Mouse (Mus musculus): ENCODE measurements at regions not wholly inside any gene's neighbourhood (a gene's known extent, or its start where the extent isn't known, plus 50 kb on each side); places are given as distances from the start of the nearest gene placed in this dataset.

GRCm38 (mm10) chr15:97620261-97620660 is 85.4 kb downstream of the Rpap3 start:
- DNase-seq (ENCODE audit: low spot score), result no peak

DNA sequence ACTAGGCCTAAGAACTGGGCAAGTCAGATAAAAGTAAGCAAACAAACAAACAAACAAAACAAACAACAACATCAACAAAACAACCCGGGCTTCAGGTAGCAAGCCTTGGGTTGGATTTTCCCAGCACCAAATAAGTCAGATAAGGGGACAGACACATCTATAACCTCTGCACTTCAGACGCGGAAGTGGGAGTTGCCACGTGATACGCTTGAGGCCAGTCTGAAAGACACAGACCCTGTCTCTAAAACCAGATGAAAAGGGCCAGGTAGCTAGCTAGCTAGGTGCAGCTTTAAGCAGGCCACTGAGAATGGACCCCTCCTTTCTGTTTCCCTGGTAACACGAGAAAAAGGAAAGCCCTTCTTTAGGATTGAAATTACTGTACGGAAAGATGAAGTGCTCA is 85.9 kb downstream of the Rpap3 start:
- DNase-seq (ENCODE audit: low spot score), result no peak

- no peak for DNase-seq (ENCODE audit: low spot score)
These were observed 93.3 kb downstream of the Rpap3 start for GRCm38 (mm10) chr15:97612325-97612724.

GRCm38 (mm10) chr15:97610767-97611166 is 94.9 kb downstream of the Rpap3 start:
- DNase-seq (ENCODE audit: low spot score), result no peak

GRCm38 (mm10) chr15:97609496-97609895 is 96.1 kb downstream of the Rpap3 start:
- no peak for DNase-seq (ENCODE audit: low spot score)

DNA sequence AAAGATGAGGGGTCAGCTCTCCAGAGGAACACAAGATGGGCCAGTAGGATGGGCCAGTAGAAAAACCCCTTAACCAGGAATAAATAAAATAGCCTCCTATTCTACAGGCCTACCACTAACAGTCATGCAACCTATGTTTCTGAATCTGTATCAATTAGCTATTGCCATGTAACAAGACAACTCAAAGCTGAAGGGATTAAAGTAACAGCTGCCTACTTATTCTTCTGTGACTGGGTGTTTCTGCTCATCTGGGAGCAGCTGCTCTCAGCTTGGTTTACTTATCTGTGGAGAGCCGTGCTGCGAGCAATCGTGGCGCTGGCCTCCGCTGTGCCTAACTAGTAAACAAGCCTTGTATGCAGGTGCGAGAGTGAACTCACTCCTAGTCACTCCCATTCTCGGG is 97.0 kb downstream of the Rpap3 start:
- no peak for DNase-seq (ENCODE audit: low spot score)

- no peak for DNase-seq (ENCODE audit: low spot score)
These were observed 97.9 kb downstream of the Rpap3 start for GRCm38 (mm10) chr15:97607617-97608206.

DNA sequence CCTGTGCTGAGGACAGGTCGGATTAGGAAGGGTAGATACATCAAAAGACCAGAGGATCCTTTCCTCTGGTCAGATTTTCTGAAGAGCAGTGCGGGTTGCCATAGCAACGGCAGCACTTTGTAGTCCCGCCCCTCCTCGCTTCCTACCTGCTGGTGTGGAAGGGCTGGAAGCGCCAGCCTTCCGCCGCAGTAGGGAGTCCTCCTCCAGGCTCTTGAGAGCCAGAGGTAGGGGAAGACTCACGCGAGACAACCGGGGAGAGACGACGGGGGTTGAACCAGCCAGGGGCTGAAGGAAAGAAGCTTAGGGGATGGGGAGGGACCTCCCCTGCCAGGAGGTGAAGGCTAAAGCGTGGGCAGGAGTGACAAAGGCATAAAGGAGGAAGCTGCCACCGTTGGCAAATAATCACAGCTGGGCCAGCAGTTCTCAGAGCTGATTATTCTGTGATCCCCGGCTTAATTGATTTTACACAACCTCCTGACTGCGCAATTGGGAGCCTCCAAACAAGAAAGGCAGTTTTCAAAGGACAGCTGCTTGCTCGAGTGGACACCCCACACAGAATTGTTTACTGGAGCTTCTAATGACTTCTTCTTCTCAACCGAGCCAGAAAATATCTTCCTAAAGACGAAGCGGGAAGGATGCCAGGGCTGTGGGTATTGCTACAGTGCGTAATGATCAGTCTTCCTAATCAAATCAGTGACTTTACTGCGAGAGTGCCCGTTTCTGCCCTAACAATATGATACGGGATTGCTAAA is 98.8 kb downstream of the Rpap3 start:
- no peak for DNase-seq (ENCODE audit: low spot score)

DNA sequence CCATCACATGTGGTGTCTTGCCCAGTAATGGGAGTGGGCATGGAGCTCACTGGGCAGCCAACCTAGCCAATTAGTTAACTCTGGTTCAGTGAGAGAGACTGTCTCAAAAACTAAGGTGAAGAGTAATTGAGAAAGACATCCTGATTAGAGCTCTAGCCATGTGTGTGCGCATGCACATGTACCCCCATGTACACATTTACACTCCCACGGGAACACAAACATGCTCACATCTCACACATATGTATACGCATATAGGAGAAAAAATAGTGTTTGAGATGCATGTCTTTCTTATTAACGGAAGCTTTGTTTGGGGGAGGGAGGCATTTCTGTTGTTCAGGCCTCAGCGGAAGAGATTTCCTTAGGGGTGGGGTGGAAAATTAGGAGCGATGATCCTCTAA is 99.4 kb downstream of the Rpap3 start:
- no peak for DNase-seq (ENCODE audit: low spot score)

GRCm38 (mm10) chr15:97605791-97606190 is 99.8 kb downstream of the Rpap3 start:
- DNase-seq (ENCODE audit: low spot score), result no peak

GRCm38 (mm10) chr15:97603492-97603891 is 102.1 kb downstream of the Rpap3 start:
- no peak for DNase-seq (ENCODE audit: low spot score)

GRCm38 (mm10) chr15:97598270-97598669 is 107.4 kb downstream of the Rpap3 start:
- no peak for DNase-seq (ENCODE audit: low spot score)

GRCm38 (mm10) chr15:97596514-97597081 is 109.0 kb downstream of the Rpap3 start:
- no peak for DNase-seq (ENCODE audit: low spot score)

DNA sequence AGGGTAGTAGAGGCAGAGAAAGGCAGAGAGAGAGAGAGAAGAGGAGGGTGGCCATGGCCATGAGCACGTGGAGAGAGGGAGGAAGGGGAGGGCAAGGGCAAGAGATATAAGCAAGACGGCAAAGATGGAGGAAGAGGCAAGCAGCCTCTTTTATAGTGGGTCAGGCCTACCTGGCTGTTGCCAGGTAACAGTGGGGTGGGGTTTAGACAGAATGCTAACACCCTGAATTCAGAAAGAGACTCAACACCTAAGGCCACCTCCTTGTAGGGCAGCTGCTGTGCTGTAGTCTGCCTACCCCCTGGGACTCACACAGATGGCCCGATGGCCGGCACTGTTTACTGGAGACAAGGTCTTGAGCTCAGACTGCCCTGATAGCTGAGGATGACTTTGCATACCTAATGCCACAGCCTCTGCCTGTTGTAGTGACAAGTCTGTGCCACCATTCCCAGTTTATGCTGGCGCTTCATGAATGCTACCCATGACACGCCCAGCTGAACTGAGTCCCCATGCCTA is 110.3 kb downstream of the Rpap3 start:
- no peak for DNase-seq (ENCODE audit: low spot score)

- DNase-seq (ENCODE audit: low spot score), result no peak
These were observed 111.6 kb downstream of the Rpap3 start for GRCm38 (mm10) chr15:97593781-97594600.

DNA sequence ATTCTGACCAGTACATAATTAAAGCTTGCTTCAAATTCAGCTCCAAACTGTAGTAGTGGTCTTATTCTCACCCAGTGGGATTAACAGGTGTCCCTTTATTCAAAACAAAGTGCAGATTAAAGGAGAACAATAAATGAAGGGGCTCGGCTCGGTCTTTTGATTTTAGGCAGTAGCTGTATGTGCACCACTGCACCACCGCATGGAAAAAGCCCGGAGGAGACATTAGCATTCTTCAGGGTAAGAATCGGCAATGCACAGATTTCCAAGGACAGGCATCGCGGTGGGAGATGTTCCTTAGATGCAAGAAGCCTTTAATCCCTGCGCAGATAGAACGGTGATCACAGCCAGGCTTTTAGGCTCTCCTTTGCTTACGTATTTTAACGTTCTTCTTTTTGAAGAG is 112.8 kb downstream of the Rpap3 start:
- no peak for DNase-seq (ENCODE audit: low spot score)

GRCm38 (mm10) chr15:97591406-97591805 is 114.2 kb downstream of the Rpap3 start:
- DNase-seq (ENCODE audit: low spot score), result no peak

- DNase-seq (ENCODE audit: low spot score), result no peak
These were observed 114.8 kb downstream of the Rpap3 start for GRCm38 (mm10) chr15:97590732-97591292.

- no peak for DNase-seq (ENCODE audit: low spot score)
These were observed 117.9 kb downstream of the Rpap3 start for GRCm38 (mm10) chr15:97587571-97588205.

DNA sequence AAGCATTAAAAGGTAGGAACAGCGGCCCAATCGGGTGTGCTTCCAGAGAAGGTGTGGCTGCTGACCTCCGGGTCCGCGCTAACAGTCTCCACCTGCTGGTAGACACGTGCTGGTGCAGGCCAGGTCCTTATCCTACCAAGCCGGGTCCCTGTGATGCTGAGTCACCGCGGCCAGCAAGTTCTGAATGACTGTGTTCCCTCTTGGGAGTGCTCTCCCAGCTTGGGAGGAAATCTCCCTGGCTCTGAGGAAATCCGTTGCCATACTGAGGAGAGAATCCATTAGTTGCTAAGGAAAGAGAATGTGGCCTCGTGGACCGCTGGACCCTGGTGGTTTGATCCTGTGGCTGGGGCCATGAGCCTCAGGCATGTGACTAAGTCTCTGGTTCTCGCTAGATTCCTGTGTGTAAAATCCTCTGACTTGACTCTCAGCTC is 123.9 kb downstream of the Rpap3 start:
- peak; percentile 27 for DNase-seq (ENCODE audit: low spot score)

DNA sequence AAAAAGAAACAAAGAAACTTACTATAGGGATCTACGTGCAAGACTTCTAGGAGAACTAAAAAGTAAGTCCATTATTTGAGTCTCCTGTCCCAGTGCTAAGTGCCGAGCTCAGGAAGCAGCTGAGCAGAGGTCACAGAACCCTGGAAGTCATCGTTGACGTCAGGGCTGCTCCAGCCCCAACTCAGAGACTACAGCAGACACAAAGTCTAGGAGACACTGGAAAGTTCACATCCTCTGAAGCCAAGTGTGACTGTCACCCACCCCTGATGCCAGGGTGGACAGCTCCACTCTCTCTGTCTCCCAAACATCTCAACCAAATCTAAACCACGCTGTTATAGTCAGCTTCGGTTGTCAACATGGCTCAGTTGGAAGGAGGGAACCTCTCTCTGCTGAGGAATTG is 124.9 kb downstream of the Rpap3 start:
- no peak for DNase-seq (ENCODE audit: low spot score)

DNA sequence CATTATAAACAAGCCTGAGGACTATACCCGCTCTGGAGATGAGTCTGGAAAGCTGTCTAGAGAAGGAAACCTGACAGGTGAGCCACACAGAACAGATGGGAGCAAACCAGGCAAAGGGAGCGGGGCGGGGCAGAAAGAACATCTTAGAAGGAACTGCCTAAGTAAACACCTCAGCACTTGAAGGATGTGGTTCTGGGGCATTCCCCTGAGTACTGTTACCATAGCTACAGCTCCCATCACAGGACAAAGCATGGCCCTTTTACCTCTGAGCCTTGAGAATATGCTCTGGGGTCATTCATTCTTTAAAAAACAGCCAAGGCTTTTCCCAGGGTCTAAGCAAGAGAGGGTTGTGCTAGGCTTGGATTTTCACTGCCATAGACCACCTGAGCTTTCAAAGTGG is 127.6 kb downstream of the Rpap3 start:
- DNase-seq (ENCODE audit: low spot score), result no peak
